Mouse (Mus musculus) pancreas, adult 10 weeks (tissue): ENCODE data around the gene Depdc1b. TPM values are rescaled to one million over a fixed set of nuclear protein-coding genes. Genes with fewer than 3 reads are reported as not detected.

Experiments
- polyA plus RNA-seq: library from polyadenylated mRNA; stranded (reverse); fragments of 350-450 nt; fragmentation: Illumina TruSeq; extraction: RNeasy Lipid Tissue Mini Kit (QIAGEN cat#74804); gene quantifications from one replicate; pipeline ENCODE4 v1.2.3, GENCODE M21; 2015; ENCODE audit warnings: low read depth, low replicate concordance; ENCODE audit not compliant: insufficient read depth

Depdc1b gene
- not detected for polyA plus RNA-seq

GRCm38 (mm10) chr13:108315702-108316486 is at the start of gene Depdc1b:
Gene Depdc1b, plus strand, starts transcription at chr13:108316332.

DNA sequence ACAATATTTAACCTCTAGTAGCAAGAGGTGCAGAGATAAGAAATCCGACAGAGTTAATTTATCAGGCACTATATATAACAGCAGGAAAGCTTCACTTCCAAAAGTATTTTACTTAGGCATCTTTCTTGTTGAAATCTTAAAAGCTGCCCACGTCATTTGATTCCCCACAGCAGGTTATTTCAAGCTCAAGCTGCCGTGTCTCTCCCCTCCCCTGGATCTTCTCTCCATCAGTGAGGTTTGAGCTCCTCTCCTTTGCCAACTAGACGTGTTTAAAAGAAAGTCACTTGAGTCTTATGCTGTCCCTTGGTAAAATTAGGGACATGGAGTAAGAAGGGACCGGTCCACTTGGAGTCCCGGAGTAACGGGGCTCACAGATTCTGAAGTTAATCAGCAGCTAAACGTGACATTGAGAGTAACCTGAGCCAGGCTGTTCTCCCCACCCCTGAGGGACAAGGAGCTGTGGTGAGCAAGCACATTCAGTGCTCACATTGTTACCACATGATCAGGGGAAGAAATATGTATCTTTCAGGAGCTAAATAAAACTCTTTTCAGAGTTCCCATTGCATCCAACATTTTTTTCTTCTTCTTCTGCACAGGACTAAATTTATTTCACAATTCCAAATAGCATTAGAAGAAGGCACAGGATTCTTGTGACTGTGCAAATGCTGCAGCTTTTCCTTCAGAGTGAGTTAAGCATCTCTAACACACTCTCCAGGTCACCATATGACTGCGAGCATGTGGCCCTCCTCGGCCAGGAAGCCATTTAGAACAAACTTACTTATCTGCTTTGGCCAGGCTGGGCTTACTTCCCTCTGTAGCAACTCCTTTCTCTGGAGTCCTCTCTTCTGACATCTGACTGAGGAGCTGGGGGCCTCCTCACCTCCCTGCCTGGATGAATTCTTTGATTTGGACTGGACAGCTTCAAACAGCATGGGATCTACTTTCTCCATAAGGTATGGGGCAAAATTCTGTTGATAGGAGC is 133.3 kb downstream of the Depdc1b start, which contains the start of gene Pde4d:
Pde4d (plus strand) TSS at position 833 of the 982 bp plus-strand sequence.

Other genes with a start within 250 kb of the Depdc1b start
- 3.8 TPM for gene Ndufaf2, start 157.7 kb upstream of the Depdc1b start, polyA plus RNA-seq
- gene Ercc8, start 157.6 kb upstream of the Depdc1b start, polyA plus RNA-seq, result 1.4 TPM
- 1.0 TPM for gene Elovl7, start 101.9 kb upstream of the Depdc1b start, polyA plus RNA-seq
- gene Pde4d, start 133.6 kb downstream of the Depdc1b start, polyA plus RNA-seq, result 3.8 TPM